Mouse (Mus musculus) neutrophil, adult 5-6 weeks (primary cell): ENCODE results near the gene Slc2a6. TPM values are rescaled to one million over a fixed set of nuclear protein-coding genes. Genes with fewer than 3 reads are reported as not detected.
A peak's percentile ranks its signal among the peaks of the same experiment; 100 is the strongest.

ENCODE experiments used
- ATAC-seq: fragments of 151-379, 151-347 bp; 2 replicates; pipeline ENCODE4 v1.8.0; 2017; ENCODE audit warnings: mild to moderate bottlenecking, moderate TSS enrichment; ENCODE audit not compliant: insufficient number of reproducible peaks, poor library complexity, low FRiP score, severe bottlenecking; ENCODE audit errors: extremely low read depth
- total RNA-seq: library from RNA; stranded (forward); fragments of 200-1000 nt; gene quantifications from 2 replicates; pipeline ENCODE4 v1.2.3, GENCODE M21; 2017

The Slc2a6 gene
- total RNA-seq, 1 experiment from 2014 or later, result 87.3 TPM

DNA sequence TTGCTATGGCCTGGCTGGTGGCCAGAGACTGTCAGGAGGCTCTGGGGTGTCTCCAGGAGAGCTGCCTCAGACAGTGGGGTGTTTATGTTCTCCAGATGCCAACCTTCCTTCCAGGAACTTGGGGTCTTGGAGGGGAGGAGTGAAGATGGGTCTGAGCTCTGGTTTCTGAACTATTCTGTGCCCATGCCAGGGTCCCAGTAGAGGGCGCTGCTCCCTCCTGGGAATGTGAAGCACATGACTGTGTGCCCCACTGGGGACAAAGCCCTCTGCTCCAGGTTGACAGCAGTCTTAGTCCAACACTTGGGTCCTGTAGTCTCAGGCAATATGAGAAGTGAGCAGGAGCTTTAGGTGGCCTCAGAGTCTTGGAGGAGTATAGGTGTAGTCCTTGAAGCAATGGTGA, 11.5 kb upstream of the Slc2a6 start:
- ATAC-seq, result no peak

- peak; percentile 61; the same call in 1 of the 2 replicates for ATAC-seq
Measured at GRCm38 (mm10) chr2:27038596-27038995, 10.8 kb upstream of the Slc2a6 start.

- no peak for ATAC-seq
Measured at GRCm38 (mm10) chr2:27037008-27037407, 9.2 kb upstream of the Slc2a6 start.

- ATAC-seq, result no peak
Measured at GRCm38 (mm10) chr2:27036003-27036402, 8.2 kb upstream of the Slc2a6 start.

GRCm38 (mm10) chr2:27032361-27032760, 4.6 kb upstream of the Slc2a6 start:
- ATAC-seq, result no peak

GRCm38 (mm10) chr2:27028437-27029015, 728 bp upstream of the Slc2a6 start:
- no peak for ATAC-seq

DNA sequence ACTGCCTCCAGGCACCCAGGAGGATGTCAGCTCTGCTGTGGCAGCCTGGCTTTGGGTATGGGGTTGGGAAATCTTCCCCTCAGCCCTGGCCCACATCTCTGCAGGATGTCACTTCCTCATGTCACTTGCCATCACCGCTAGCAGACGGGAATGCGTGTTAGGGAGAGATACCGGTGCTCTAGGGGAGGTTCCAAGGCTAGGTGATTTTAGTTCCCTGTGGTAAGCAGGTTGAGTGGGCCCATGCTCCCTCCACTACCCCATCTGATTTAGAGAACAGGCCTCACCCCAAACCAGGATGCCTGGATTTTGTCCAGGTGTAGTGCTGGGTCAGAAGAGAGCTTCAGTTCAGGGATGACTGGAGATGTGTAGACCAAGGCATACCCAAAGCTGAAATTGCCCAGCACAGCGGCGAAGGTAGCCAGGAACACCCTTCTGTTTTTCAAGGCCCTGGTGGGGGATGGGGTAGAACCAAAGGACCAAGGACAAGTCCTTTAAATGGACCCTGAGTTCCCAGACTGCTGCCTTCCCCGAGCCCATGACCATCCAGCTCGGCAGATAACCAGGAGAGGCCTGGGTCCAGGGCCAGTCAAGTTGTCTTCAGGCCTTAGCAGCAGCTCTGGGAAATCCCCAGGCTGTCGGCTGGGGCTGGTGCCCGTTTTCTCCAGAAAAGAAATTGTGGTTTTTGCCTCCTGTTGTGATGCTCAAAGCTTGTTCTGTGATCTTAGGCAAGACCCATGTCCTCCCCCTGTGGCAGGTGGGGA, 761 bp downstream of the Slc2a6 start:
- ATAC-seq, result no peak

GRCm38 (mm10) chr2:27026332-27026731, 1.5 kb downstream of the Slc2a6 start:
- ATAC-seq, result no peak

GRCm38 (mm10) chr2:27025545-27025944, 2.3 kb downstream of the Slc2a6 start:
- peak; percentile 70 for ATAC-seq

DNA sequence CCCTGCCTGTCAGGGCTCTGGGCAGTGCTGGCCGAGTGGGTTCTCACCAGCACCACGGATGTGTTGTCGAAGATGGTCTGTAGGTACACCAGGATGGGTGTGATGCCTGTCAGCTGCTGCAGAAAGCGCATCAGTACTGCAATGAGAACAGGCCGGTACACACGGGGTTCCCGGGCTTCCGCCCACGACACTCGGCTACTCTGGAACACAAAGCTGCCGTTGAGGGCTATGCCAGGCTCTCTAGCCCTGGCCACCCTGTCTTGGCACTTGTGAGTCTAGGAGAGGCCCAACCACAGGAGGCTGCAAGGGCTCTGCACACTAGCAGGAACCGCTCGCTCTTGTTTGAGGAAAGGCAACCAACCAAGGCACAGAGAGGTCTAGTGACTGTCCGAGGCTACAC, 3.7 kb downstream of the Slc2a6 start:
- ATAC-seq, result no peak

DNA sequence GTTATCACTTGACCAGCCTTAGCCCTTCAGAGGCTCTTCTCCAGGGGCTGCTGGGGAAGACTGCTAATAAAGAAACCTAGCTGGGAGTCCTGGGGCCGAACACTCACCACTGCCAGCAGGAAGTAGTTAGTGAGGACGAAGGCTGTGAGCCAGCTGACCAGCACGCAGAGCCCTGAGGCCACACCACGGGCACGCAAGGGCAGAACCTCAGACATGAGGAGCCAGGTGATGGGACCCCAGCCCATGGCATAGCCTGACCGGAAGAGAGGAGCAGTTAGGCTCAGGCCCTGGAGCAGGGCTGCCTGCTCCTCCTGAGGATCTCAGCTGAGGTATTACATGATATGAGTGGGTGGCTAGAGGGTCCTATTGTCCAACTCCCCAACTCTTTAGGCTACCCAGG, 5.2 kb downstream of the Slc2a6 start:
- no peak for ATAC-seq

DNA sequence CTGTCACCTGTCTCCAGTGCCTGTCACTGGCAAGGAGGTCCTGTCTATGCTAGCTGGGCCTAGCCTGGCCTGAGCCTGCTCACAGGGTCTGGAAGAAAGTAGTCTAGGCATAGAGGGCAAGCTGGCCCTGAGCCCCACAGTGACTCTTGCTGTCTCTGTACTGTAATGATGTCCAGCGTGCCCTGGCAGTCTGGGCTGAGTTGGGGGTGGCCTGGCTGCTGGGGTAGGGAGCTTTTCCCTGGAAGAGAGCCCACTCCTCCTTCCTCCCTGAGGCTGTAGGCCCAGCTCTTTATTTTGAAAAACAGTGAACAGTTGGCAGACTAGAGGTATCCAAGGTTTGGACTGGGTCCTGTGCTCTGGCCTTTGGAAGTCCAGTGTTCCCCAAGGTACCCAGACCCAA, 6.7 kb downstream of the Slc2a6 start:
- ATAC-seq, result no peak

- no peak for ATAC-seq
Measured at GRCm38 (mm10) chr2:27019530-27019929, 8.3 kb downstream of the Slc2a6 start.

DNA sequence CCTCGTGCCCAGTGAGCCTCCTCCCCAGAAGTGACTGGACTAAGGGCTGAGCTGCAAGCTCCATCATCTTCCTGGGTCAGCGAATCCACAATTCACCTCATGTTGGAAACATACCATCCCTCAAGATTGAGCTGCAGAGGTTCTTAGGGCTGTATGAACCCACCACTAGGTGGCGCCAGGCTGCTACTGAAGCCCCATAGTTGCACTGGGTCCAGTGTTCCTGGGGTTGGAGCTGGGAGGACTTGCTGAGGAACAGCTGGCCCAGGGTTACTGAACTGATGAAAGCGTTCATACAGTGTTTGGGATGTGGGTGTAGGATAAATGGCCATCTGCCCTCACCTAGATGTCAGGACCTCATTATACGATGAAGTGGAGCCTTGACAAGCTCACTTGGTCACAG, 10.0 kb downstream of the Slc2a6 start:
- peak; percentile 62 for ATAC-seq

GRCm38 (mm10) chr2:27009714-27010244, 18.0 kb downstream of the Slc2a6 start, which contains the start of gene Cacfd1:
Cacfd1 (plus strand) TSS chr2:27009926.
- ATAC-seq, result peak; percentile 85

DNA sequence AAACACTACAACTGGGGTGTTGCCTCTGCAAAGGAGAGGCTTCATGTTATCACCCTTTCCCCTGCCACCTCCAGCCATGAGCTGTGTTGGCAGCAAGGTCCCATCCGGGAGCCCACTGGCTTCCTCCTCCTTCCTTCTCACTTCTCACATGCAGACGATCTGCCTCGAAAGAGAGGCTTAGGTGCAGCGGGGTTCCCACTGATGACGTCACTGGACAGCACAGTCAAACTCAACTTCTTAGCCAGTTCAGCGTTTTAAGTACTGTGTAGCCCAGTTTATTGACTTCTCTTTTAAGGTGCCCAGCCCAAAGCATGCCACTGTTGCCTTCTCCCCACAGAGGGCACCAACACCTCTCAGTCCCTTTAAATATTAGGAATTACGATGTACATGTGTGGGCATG, 20.1 kb downstream of the Slc2a6 start:
- no peak for ATAC-seq

DNA sequence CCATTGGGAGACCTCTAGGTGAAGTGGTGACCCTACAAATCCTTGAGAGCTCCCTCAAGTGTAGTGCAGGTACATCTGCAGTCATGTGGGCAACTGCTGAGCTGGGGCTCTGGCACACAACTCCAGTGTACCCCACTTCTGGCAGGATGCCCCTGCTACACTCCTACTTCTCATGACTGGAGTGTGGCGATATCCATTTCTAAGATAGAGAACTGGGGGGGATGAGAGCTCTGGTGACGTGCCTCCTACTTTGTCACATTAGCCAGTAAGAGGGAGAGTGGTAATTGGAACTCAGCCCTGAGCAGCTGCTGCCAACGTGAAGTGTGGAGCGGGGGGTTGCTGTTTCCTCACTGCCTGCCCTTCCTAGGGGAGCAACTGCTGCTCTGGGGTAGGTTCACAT, 21.5 kb downstream of the Slc2a6 start:
- no peak for ATAC-seq

DNA sequence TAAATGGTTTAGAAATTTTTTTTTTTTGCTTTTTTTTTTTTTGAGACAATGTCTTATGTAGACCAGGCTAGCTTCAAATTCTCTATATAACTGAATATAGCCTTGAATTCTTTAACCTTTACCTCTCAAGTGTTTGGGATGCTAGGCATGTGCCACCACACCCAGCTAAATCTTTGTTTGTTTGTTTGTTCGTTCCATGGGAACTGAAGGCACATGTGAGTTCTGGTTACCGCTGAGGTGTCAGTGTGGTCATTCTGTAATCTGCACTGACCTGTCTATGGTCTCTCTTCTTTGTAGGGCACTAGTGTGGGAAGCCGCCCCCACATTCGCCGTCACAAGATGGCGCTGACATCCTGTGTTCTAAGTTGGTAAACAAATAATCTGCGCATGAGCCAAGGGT, 29.8 kb downstream of the Slc2a6 start:
- ATAC-seq, result no peak

DNA sequence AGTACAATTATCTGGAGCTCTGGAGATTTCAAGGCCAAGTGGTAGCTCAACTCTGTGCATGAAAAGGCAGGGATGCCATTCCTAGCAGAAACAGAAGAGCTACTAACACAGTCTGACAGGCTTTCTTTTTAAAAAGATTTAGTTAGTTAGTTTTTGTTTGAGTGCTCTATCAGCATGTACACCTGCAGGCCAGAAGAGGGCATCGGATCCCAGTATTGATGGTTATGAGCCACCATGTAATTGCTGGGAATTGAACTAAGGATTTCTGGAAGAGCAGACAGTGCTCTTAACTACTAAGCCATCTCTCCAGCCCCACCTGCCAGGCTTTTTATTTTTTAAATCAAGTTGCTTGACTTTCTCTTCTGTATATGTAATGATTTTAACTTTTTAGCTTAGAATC, 30.3 kb downstream of the Slc2a6 start:
- ATAC-seq, result no peak

DNA sequence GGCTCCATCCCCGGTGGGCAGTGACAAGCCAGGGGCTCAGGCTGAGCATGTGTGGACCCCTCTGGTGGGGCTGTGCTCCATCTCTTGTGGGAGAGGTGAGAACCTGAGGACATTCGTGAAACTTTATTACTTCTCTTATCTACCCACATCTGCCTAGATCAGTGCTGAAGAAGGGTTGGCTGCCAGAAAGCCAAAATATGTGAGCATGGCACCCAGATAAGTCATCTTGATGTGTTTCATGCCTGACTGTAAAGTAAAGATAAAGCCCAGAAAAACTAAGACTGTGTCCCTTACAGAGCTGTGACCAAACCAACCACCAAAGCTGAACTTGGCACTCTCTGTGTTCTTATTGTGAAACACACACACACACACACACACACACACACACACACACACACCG, 33.9 kb downstream of the Slc2a6 start:
- no peak for ATAC-seq
